Mouse (Mus musculus): ENCODE results near the gene Prrc2a.

The Prrc2a gene

GRCm38 (mm10) chr17:35103221-35103690 lies 61.4 kb downstream of the Prrc2a start:
- no peak for DNase-seq (ENCODE audit: low spot score in 2 of 2)

- no peak for DNase-seq (ENCODE audit: low spot score in 2 of 2)
Measured at GRCm38 (mm10) chr17:35102299-35102698, 62.4 kb downstream of the Prrc2a start.

- DNase-seq (ENCODE audit: low spot score in 2 of 2), result no peak
Measured at GRCm38 (mm10) chr17:35101161-35101560, 63.5 kb downstream of the Prrc2a start.

- DNase-seq (ENCODE audit: low spot score in 2 of 2), result no peak
Measured at GRCm38 (mm10) chr17:35100196-35100765, 64.4 kb downstream of the Prrc2a start.
